ENCODE assay signal across 8 mouse cellular contexts in the genomic region with DNA sequence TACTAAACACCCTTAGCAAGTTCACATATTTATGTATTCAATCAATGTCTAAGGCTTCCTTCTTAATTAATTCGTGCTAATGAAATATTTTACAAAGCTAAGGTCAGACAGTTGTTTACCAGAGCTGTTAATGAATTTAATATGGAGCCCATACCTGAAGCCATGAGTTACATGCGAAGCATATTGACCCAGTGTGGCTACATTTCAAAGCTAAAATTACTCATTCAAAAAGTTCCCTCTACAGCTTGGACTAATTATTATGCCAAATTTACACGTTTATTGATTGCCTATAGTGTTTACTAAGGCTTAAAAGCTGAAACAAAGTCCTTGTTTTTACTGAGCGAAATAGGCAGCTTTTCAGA. TPM values are rescaled to one million over a fixed set of nuclear protein-coding genes. Genes with fewer than 3 reads are reported as not detected.
DNase-seq lines count a peak whose midpoint lies in the region; ATAC-seq and TF ChIP-seq lines count a peak whose summit lies in the region.

No protein-coding gene starts in this region.

- no peak for TF ChIP-seq CTCF in kidney, postnatal 0 days (IDR thresholded peaks at IDR 0.05; ENCODE audit: low read depth)

- no peak for ATAC-seq in kidney, postnatal 0 days (replicated peaks; ENCODE audit: low FRiP score, low read depth)
- ATAC-seq in embryonic facial prominence, embryonic 14.5 days (ENCODE audit: low read depth): no peak
- peak; percentile 33 for ATAC-seq in intestine, embryonic 16.5 days
- peak; percentile 48 for ATAC-seq in neural tube, embryonic 12.5 days (ENCODE audit: low FRiP score, low read depth)

- no peaks in the 10 kb centered on the region for H3K27me3 ChIP-seq in kidney, postnatal 0 days (ENCODE audit: insufficient read depth, low read length)
- no peaks in the 10 kb centered on the region for H3K27me3 ChIP-seq in embryonic facial prominence, embryonic 14.5 days (replicated peaks; ENCODE audit: control insufficient read depth, insufficient read depth, low read length)
- no peaks in the 10 kb centered on the region for H3K27me3 ChIP-seq in intestine, embryonic 16.5 days (replicated peaks; ENCODE audit: control insufficient read depth, insufficient read depth, low read length)
- no peaks in the 10 kb centered on the region for H3K27me3 ChIP-seq in neural tube, embryonic 12.5 days (replicated peaks)

- peak overlapping the region; percentile 80; the same call in 1 of the 2 replicates for H3K9ac ChIP-seq in kidney, postnatal 0 days (ENCODE audit: low read depth, low read length)
- peak overlapping the region; percentile 85 for H3K9ac ChIP-seq in embryonic facial prominence, embryonic 14.5 days (ENCODE audit: low read depth, low read length)
- H3K9ac ChIP-seq in intestine, embryonic 16.5 days (ENCODE audit: low read depth, low read length): peak overlapping the region; percentile 95; the same call in 1 of the 2 replicates
- H3K9ac ChIP-seq in neural tube, embryonic 12.5 days: peak overlapping the region; percentile 78; the same call in 1 of the 2 replicates

- no peaks in the 10 kb centered on the region for H3K36me3 ChIP-seq in kidney, postnatal 0 days (ENCODE audit: insufficient read depth, low read length)
- H3K36me3 ChIP-seq in embryonic facial prominence, embryonic 14.5 days (ENCODE audit: control insufficient read depth, insufficient read depth, low read length): peaks cover 13% of the 10 kb centered on the region; the same call in 1 of the 2 replicates
- peaks cover 2% of the 10 kb centered on the region; the same call in 1 of the 2 replicates for H3K36me3 ChIP-seq in intestine, embryonic 16.5 days (ENCODE audit: control insufficient read depth, insufficient read depth, low read length)
- peaks cover 4% of the 10 kb centered on the region; the same call in 1 of the 2 replicates for H3K36me3 ChIP-seq in neural tube, embryonic 12.5 days

- H3K4me1 ChIP-seq in kidney, postnatal 0 days (replicated peaks; ENCODE audit: insufficient read depth, low read length): peaks cover 10% of the 10 kb centered on the region
- peaks cover 12% of the 10 kb centered on the region for H3K4me1 ChIP-seq in embryonic facial prominence, embryonic 14.5 days (ENCODE audit: control insufficient read depth, insufficient read depth, low read length)
- H3K4me1 ChIP-seq in intestine, embryonic 16.5 days (ENCODE audit: control insufficient read depth, insufficient read depth, low read length): peaks cover 13% of the 10 kb centered on the region
- peaks cover 13% of the 10 kb centered on the region for H3K4me1 ChIP-seq in neural tube, embryonic 12.5 days

- DNase-seq in kidney, postnatal 0 days (ENCODE audit: low spot score): no peak
- DNase-seq in kidney, postnatal 14 days: no peak
- no peak for DNase-seq in embryonic facial prominence, embryonic 14.5 days (ENCODE audit: low spot score)
- DNase-seq in right cerebral cortex, adult 18-20 months: no peak
- no peak for DNase-seq in embryo, embryonic 10.5 days (ENCODE audit: low spot score)
- DNase-seq in cerebellum, adult 11 months: no peak

- H3K9me3 ChIP-seq in kidney, postnatal 0 days (replicated peaks; ENCODE audit: low read length): no peaks in the 10 kb centered on the region
- H3K9me3 ChIP-seq in embryonic facial prominence, embryonic 14.5 days (ENCODE audit: control insufficient read depth, low read length): no peaks in the 10 kb centered on the region
- no peaks in the 10 kb centered on the region for H3K9me3 ChIP-seq in intestine, embryonic 16.5 days (ENCODE audit: control insufficient read depth, low read length)
- H3K9me3 ChIP-seq in neural tube, embryonic 12.5 days: no peaks in the 10 kb centered on the region

- H3K27ac ChIP-seq in kidney, postnatal 0 days: no peak overlapping the region
- no peak overlapping the region for H3K27ac ChIP-seq in embryonic facial prominence, embryonic 14.5 days (replicated peaks; ENCODE audit: low read depth, low read length)
- no peak overlapping the region for H3K27ac ChIP-seq in intestine, embryonic 16.5 days (ENCODE audit: low read length)
- H3K27ac ChIP-seq in neural tube, embryonic 12.5 days: no peak overlapping the region

- WGBS in kidney, postnatal 0 days: 34% methylated on average over 4 of the region's 4 CpGs
- WGBS in embryonic facial prominence, embryonic 14.5 days: 34% methylated on average over 4 of the region's 4 CpGs
- WGBS in intestine, embryonic 16.5 days: 42% methylated on average over 4 of the region's 4 CpGs
- 48% methylated on average over 4 of the region's 4 CpGs for WGBS in neural tube, embryonic 12.5 days

- peak overlapping the region; percentile 82 for H3K4me2 ChIP-seq in kidney, postnatal 0 days (ENCODE audit: low read length)
- H3K4me2 ChIP-seq in embryonic facial prominence, embryonic 14.5 days (ENCODE audit: low read depth, low read length): peak overlapping the region; percentile 79
- H3K4me2 ChIP-seq in intestine, embryonic 16.5 days (ENCODE audit: low read depth, low read length): peak overlapping the region; percentile 40
- H3K4me2 ChIP-seq in neural tube, embryonic 12.5 days (replicated peaks): peak overlapping the region; percentile 73

- H3K4me3 ChIP-seq in kidney, postnatal 0 days (replicated peaks; ENCODE audit: low read depth, low read length): peak overlapping the region; percentile 78
- peak overlapping the region; percentile 75 for H3K4me3 ChIP-seq in embryonic facial prominence, embryonic 14.5 days (ENCODE audit: low read depth, low read length)
- H3K4me3 ChIP-seq in intestine, embryonic 16.5 days (ENCODE audit: low read length): peak overlapping the region; percentile 94
- H3K4me3 ChIP-seq in neural tube, embryonic 12.5 days: peak overlapping the region; percentile 91

RNA-seq across cellular contexts. Expression of a gene that starts 0.4 kb away (rescaled TPM):
- polyA plus RNA-seq in kidney, postnatal 0 days (2015; fragmentation: Nextera tagmentation; extraction: Ambion mirVana): 62.1 and 72.0 TPM in 2 replicates
- polyA plus RNA-seq in embryonic facial prominence, embryonic 14.5 days (2014; fragmentation: Nextera tagmentation; extraction: Ambion mirVana): 85.2 and 85.4 TPM in 2 replicates
- 78.7 and 80.0 TPM in 2 replicates for polyA plus RNA-seq in intestine, embryonic 16.5 days (2015; fragmentation: Nextera tagmentation; extraction: Ambion mirVana)
- polyA plus RNA-seq in neural tube, embryonic 12.5 days (2016; fragmentation: Nextera tagmentation; extraction: Ambion mirVana): 115 and 117 TPM in 2 replicates

Comparison
In these comparisons a context has a peak if more than half of its experiments do, and no peak if none do; other contexts are left out.
1. ATAC-seq: peak in intestine, embryonic 16.5 days (single experiment) and neural tube, embryonic 12.5 days (single experiment); none in kidney, postnatal 0 days (single experiment) and embryonic facial prominence, embryonic 14.5 days (single experiment).
2. Peak in every context shown above with its lines, with median percentiles within 50 percentile points of each other: H3K4me2 ChIP-seq, H3K4me3 ChIP-seq and H3K9ac ChIP-seq.